Mouse (Mus musculus) CD4-positive helper T cell, adult 2 months (primary cell): Measurements from ENCODE around the gene Abcc6.

Experiments used
- DNase-seq: peaks from one replicate; pipeline ENCODE4 v3.0.0-alpha.2; 2012; ENCODE audit warnings: low read depth, missing footprints, low spot score

Abcc6 gene

GRCm38 (mm10) chr7:46028681-46029080, 1.4 kb downstream of the Abcc6 start:
- DNase-seq, result no peak

- no peak for DNase-seq
Measured at GRCm38 (mm10) chr7:46025436-46025835, 4.7 kb downstream of the Abcc6 start.

GRCm38 (mm10) chr7:46021951-46022350, 8.2 kb downstream of the Abcc6 start:
- DNase-seq, result no peak

- no peak for DNase-seq
Measured at GRCm38 (mm10) chr7:46019594-46019993, 10.5 kb downstream of the Abcc6 start.

GRCm38 (mm10) chr7:46013266-46014010, 16.7 kb downstream of the Abcc6 start:
- no peak for DNase-seq

GRCm38 (mm10) chr7:46012121-46012520, 18.0 kb downstream of the Abcc6 start:
- no peak for DNase-seq

- DNase-seq, result peak; percentile 58
Measured at GRCm38 (mm10) chr7:46009578-46009977, 20.5 kb downstream of the Abcc6 start.

- no peak for DNase-seq
Measured at GRCm38 (mm10) chr7:46002748-46003147, 27.4 kb downstream of the Abcc6 start.

- DNase-seq, result no peak
Measured at GRCm38 (mm10) chr7:46000577-46000976, 29.5 kb downstream of the Abcc6 start.

- DNase-seq, result no peak
Measured at GRCm38 (mm10) chr7:45992470-45992869, 37.6 kb downstream of the Abcc6 start.

- no peak for DNase-seq
Measured at GRCm38 (mm10) chr7:45988344-45988743, 41.8 kb downstream of the Abcc6 start.

- no peak for DNase-seq
Measured at GRCm38 (mm10) chr7:45986893-45987292, 43.2 kb downstream of the Abcc6 start.

GRCm38 (mm10) chr7:45981612-45982011, 48.5 kb downstream of the Abcc6 start:
- DNase-seq, result no peak

- no peak for DNase-seq
Measured at GRCm38 (mm10) chr7:45974512-45974911, 55.6 kb downstream of the Abcc6 start.

- no peak for DNase-seq
Measured at GRCm38 (mm10) chr7:45974103-45974502, 56.0 kb downstream of the Abcc6 start.

GRCm38 (mm10) chr7:45973271-45973687, 56.8 kb downstream of the Abcc6 start:
- no peak for DNase-seq

- no peak for DNase-seq
Measured at GRCm38 (mm10) chr7:45971831-45972723, 58.0 kb downstream of the Abcc6 start.

- DNase-seq, result no peak
Measured at GRCm38 (mm10) chr7:45956611-45957010, 73.5 kb downstream of the Abcc6 start.

GRCm38 (mm10) chr7:45949061-45949460, 81.0 kb downstream of the Abcc6 start:
- no peak for DNase-seq

GRCm38 (mm10) chr7:45943280-45943679, 86.8 kb downstream of the Abcc6 start:
- DNase-seq, result peak; percentile 30

- DNase-seq, result no peak
Measured at GRCm38 (mm10) chr7:45941986-45942385, 88.1 kb downstream of the Abcc6 start.

- no peak for DNase-seq
Measured at GRCm38 (mm10) chr7:45939836-45940235, 90.3 kb downstream of the Abcc6 start.

- peak; percentile 81 for DNase-seq
Measured at GRCm38 (mm10) chr7:45935114-45935513, 95.0 kb downstream of the Abcc6 start.
